Comparison of ENCODE assay signal across 9 mouse cellular contexts in the genomic region with DNA sequence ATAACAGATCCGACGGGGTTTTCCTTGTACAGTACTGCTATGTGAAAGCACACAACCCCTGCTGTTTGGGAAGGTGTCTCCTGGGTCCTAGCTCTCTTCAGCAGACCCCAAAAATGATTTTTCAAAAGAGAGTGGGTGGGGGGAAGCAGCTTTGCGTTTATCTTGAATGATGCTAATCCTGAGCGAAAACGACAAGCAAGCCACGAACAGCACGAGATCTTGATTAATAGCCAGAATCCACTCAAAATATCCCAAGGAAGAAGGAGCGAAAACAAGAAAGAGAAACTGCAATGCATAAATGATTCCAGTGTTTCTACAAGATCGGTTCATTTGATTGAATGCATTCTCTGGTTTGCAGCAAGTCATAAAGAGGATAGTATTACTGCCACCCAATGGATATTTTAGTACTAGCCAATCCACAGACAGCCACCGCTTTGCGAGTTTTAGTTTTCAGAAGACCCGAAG. TPM values are rescaled to one million over a fixed set of nuclear protein-coding genes. Genes with fewer than 3 reads are reported as not detected.
DNase-seq lines count a peak whose midpoint lies in the region; ATAC-seq and TF ChIP-seq lines count a peak whose summit lies in the region.
"Had no signal": no experiment of that assay in that cellular context is flagged by ENCODE, and none has a peak within 500 bp of the region (broad histone marks: within the 10 kb centered on the region; RNA-seq: fewer than 3 reads in every experiment).

A gene (minus strand): TSS at position 37 of the 465 bp plus-strand sequence.

- no peak within 1 kb of the TSS for H3K9ac ChIP-seq in liver, embryonic 11.5 days (ENCODE audit: low read depth, low read length)
- H3K9ac ChIP-seq in hindbrain, postnatal 0 days (replicated peaks; ENCODE audit: low read length): peak within 1 kb of the TSS; percentile 46
- no peak within 1 kb of the TSS for H3K9ac ChIP-seq in limb, embryonic 15.5 days
- H3K9ac ChIP-seq: liver, embryonic 15.5 days had no signal

- no peaks in the 10 kb centered on the region for H3K4me1 ChIP-seq in liver, embryonic 11.5 days (replicated peaks; ENCODE audit: control insufficient read depth, insufficient read depth, low read length)
- H3K4me1 ChIP-seq in hindbrain, postnatal 0 days (ENCODE audit: insufficient read depth, low read length): no peaks in the 10 kb centered on the region
- no peaks in the 10 kb centered on the region for H3K4me1 ChIP-seq in limb, embryonic 15.5 days
- H3K4me1 ChIP-seq: liver, embryonic 15.5 days had no signal

- no peak within 1 kb of the TSS for H3K27ac ChIP-seq in liver, embryonic 11.5 days (ENCODE audit: low read depth, low read length)
- H3K27ac ChIP-seq in hindbrain, postnatal 0 days: peak within 1 kb of the TSS; percentile 58; the same call in 1 of the 2 replicates
- no peak within 1 kb of the TSS for H3K27ac ChIP-seq in limb, embryonic 15.5 days
- H3K27ac ChIP-seq: liver, embryonic 15.5 days had no signal

- ATAC-seq in liver, embryonic 11.5 days (replicated peaks; ENCODE audit: low FRiP score): no peak
- ATAC-seq in hindbrain, postnatal 0 days: peak; percentile 79; the same call in 1 of the 2 replicates
- no peak for ATAC-seq in limb, embryonic 15.5 days (ENCODE audit: insufficient number of reproducible peaks, low FRiP score, low TSS enrichment, low read depth)

- peak; percentile 52 for TF ChIP-seq CTCF in hindbrain, postnatal 0 days (IDR thresholded peaks at IDR 0.05; ENCODE audit: low read depth)

- no peaks in the 10 kb centered on the region; the same call in 1 of the 2 replicates for H3K27me3 ChIP-seq in liver, embryonic 11.5 days (replicated peaks; ENCODE audit: control insufficient read depth, insufficient read depth, low read length)
- H3K27me3 ChIP-seq in hindbrain, postnatal 0 days (ENCODE audit: insufficient read depth, low read length): no peaks in the 10 kb centered on the region
- no peaks in the 10 kb centered on the region for H3K27me3 ChIP-seq in limb, embryonic 15.5 days
- H3K27me3 ChIP-seq: liver, embryonic 15.5 days had no signal

- no peaks in the 10 kb centered on the region for H3K36me3 ChIP-seq in liver, embryonic 11.5 days (ENCODE audit: control insufficient read depth, insufficient read depth, low read length)
- no peaks in the 10 kb centered on the region for H3K36me3 ChIP-seq in hindbrain, postnatal 0 days (ENCODE audit: insufficient read depth, low read length)
- no peaks in the 10 kb centered on the region for H3K36me3 ChIP-seq in limb, embryonic 15.5 days
- H3K36me3 ChIP-seq: liver, embryonic 15.5 days had no signal

- no peaks in the 10 kb centered on the region for H3K9me3 ChIP-seq in liver, embryonic 11.5 days (ENCODE audit: control insufficient read depth, low read length)
- no peaks in the 10 kb centered on the region for H3K9me3 ChIP-seq in hindbrain, postnatal 0 days (ENCODE audit: low read length)
- H3K9me3 ChIP-seq in limb, embryonic 15.5 days: no peaks in the 10 kb centered on the region
- H3K9me3 ChIP-seq: liver, embryonic 15.5 days had no signal

- H3K4me2 ChIP-seq in liver, embryonic 11.5 days: peak within 1 kb of the TSS; percentile 31
- H3K4me2 ChIP-seq in hindbrain, postnatal 0 days (ENCODE audit: low read depth, low read length): peak within 1 kb of the TSS; percentile 55
- peak within 1 kb of the TSS; percentile 43 for H3K4me2 ChIP-seq in limb, embryonic 15.5 days
- H3K4me2 ChIP-seq: liver, embryonic 15.5 days had no signal

- WGBS in liver, embryonic 11.5 days: 20% methylated on average over 12 of the region's 12 CpGs
- 35% methylated on average over 12 of the region's 12 CpGs for WGBS in hindbrain, postnatal 0 days
- 19% methylated on average over 12 of the region's 12 CpGs for WGBS in limb, embryonic 15.5 days

- no peak for DNase-seq in liver, embryonic 11.5 days (ENCODE audit: low spot score)
- DNase-seq in liver: no peak
- DNase-seq in embryo, embryonic 10 days (ENCODE audit: low spot score): peak; percentile 9
- peak; percentile 75 for DNase-seq in hindbrain, postnatal 0 days (ENCODE audit: low spot score)
- peak; percentile 73 for DNase-seq in telencephalon, adult 2 months (ENCODE audit: low read depth, low spot score)
- no peak for DNase-seq in testis, postnatal 14 days (ENCODE audit: low spot score)
- no peak for DNase-seq in urinary bladder, postnatal 10 days (ENCODE audit: low spot score)

- H3K4me3 ChIP-seq in liver, embryonic 11.5 days (ENCODE audit: low read depth, low read length): 0 out of 2 replicates have a peak within 1 kb of the TSS, but pooled peaks have one; percentile 6
- peak within 1 kb of the TSS; percentile 44 for H3K4me3 ChIP-seq in hindbrain, postnatal 0 days (ENCODE audit: low read length)
- peak within 1 kb of the TSS; percentile 39 for H3K4me3 ChIP-seq in limb, embryonic 15.5 days
- H3K4me3 ChIP-seq: liver, embryonic 15.5 days had no signal

RNA-seq across cellular contexts. Expression of the gene that starts here (rescaled TPM):
- polyA plus RNA-seq in liver, embryonic 11.5 days (2014; fragmentation: Nextera tagmentation; extraction: Ambion mirVana): 0.14 TPM in 1 of 2 replicates, not detected in the other
- total RNA-seq in hindbrain, postnatal 0 days (2014; rRNA removed): 3.6 and 3.9 TPM in 2 replicates
- 3.1 TPM in 2 replicates for polyA plus RNA-seq in hindbrain, postnatal 0 days (2015; fragmentation: Nextera tagmentation; extraction: Ambion mirVana)
- 0.51 and 0.56 TPM in 2 replicates for polyA plus RNA-seq in limb, embryonic 15.5 days (2015; fragmentation: Nextera tagmentation; extraction: Ambion mirVana)
- polyA plus RNA-seq: liver, embryonic 15.5 days had no signal

Comparison
In these comparisons a context has a peak if more than half of its experiments do, and no peak if none do; other contexts are left out.
1. DNase-seq: peak in embryo, embryonic 10 days (single experiment), hindbrain, postnatal 0 days (single experiment) and telencephalon, adult 2 months (single experiment); none in liver, embryonic 11.5 days (single experiment), liver (single experiment), testis, postnatal 14 days (single experiment) and urinary bladder, postnatal 10 days (single experiment).
2. Peak in every context shown above with its lines, with median percentiles within 50 percentile points of each other: H3K4me2 ChIP-seq and H3K4me3 ChIP-seq.